Mouse (Mus musculus) bone marrow macrophage, adult 2 months (primary cell): ENCODE data around the gene Arhgap33.

Experiments used
- CTCF ChIP-seq: IDR thresholded peaks from 2 replicates; pipeline ENCODE4 v1.5.1; 2012; ENCODE audit warnings: low read depth, mild to moderate bottlenecking, low read length, moderate library complexity
- POLR2A ChIP-seq: IDR thresholded peaks from 2 replicates; pipeline ENCODE4 v1.6.1; 2012; ENCODE audit warnings: mild to moderate bottlenecking, low read depth, low read length, borderline replicate concordance

GRCm38 (mm10) chr7:30518325-30518724 lies 16.5 kb downstream of the Arhgap33 start:
- TF ChIP-seq POLR2A (no peak), CTCF (no peak)
